Mouse (Mus musculus): ENCODE data around the gene Eif2s3x.
A peak's percentile ranks its signal among the peaks of the same experiment; 100 is the strongest.
"Not testable (repeated sequence)": the region's sequence is repeated elsewhere in the genome, so short reads cannot be mapped to it uniquely, and the experiment has no call there.

Eif2s3x gene

GRCm38 (mm10) chrX:94212597-94213321, at the start of gene Eif2s3x:
Gene Eif2s3x (minus strand): TSS chrX:94212862.
- peak; percentile 77 for DNase-seq (ENCODE audit: low read depth, low spot score)

GRCm38 (mm10) chrX:94235601-94236000, 22.9 kb upstream of the Eif2s3x start:
- DNase-seq (ENCODE audit: low read depth, low spot score), result no peak

GRCm38 (mm10) chrX:94235190-94235555, 22.5 kb upstream of the Eif2s3x start:
- DNase-seq (ENCODE audit: low read depth, low spot score), result no peak

GRCm38 (mm10) chrX:94234532-94235189, 22.0 kb upstream of the Eif2s3x start, which contains the start of gene Klhl15:
Gene Klhl15 (plus strand): TSS chrX:94234599.
- peak; percentile 65 for DNase-seq (ENCODE audit: low read depth, low spot score)

GRCm38 (mm10) chrX:94233936-94234531, 21.4 kb upstream of the Eif2s3x start:
- no peak for DNase-seq (ENCODE audit: low read depth, low spot score)

- no peak for DNase-seq (ENCODE audit: low read depth, low spot score)
These were observed 20.8 kb upstream of the Eif2s3x start for GRCm38 (mm10) chrX:94233432-94233831.

- no peak for DNase-seq (ENCODE audit: low read depth, low spot score)
These were observed 722 bp upstream of the Eif2s3x start for GRCm38 (mm10) chrX:94213384-94213783.

GRCm38 (mm10) chrX:94212264-94212596, 432 bp downstream of the Eif2s3x start:
- DNase-seq (ENCODE audit: low read depth, low spot score), result no peak

- no peak for DNase-seq (ENCODE audit: low read depth, low spot score)
These were observed 14.9 kb downstream of the Eif2s3x start for GRCm38 (mm10) chrX:94197789-94198188.

- DNase-seq (ENCODE audit: low read depth, low spot score), result not testable (repeated sequence)
These were observed 18.8 kb downstream of the Eif2s3x start for GRCm38 (mm10) chrX:94193901-94194300.

- no peak for DNase-seq (ENCODE audit: low read depth, low spot score)
These were observed 27.5 kb downstream of the Eif2s3x start for GRCm38 (mm10) chrX:94185156-94185555.

GRCm38 (mm10) chrX:94183814-94184213, 28.8 kb downstream of the Eif2s3x start:
- no peak for DNase-seq (ENCODE audit: low read depth, low spot score)

- DNase-seq (ENCODE audit: low read depth, low spot score), result peak; percentile 75
These were observed 34.8 kb downstream of the Eif2s3x start for GRCm38 (mm10) chrX:94177715-94178340.

GRCm38 (mm10) chrX:94169348-94169747, 43.3 kb downstream of the Eif2s3x start:
- DNase-seq (ENCODE audit: low read depth, low spot score), result no peak

- no peak for DNase-seq (ENCODE audit: low read depth, low spot score)
These were observed 60.3 kb downstream of the Eif2s3x start for GRCm38 (mm10) chrX:94152251-94152830.

GRCm38 (mm10) chrX:94150471-94150870, 62.2 kb downstream of the Eif2s3x start:
- DNase-seq (ENCODE audit: low read depth, low spot score), result no peak

GRCm38 (mm10) chrX:94142004-94142771, 70.5 kb downstream of the Eif2s3x start:
- DNase-seq (ENCODE audit: low read depth, low spot score), result no peak

GRCm38 (mm10) chrX:94140080-94140479, 72.6 kb downstream of the Eif2s3x start:
- DNase-seq (ENCODE audit: low read depth, low spot score), result no peak

Measured in c-Kit-negative CD71-positive TER-119-positive erythroid progenitor cells, embryonic 14.5 days (primary cell).